Comparison of ENCODE assay signal across 10 mouse cellular contexts in genomic region chr19:34598341-34598740, GRCm38 (mm10). TPM values are rescaled to one million over a fixed set of nuclear protein-coding genes. Genes with fewer than 3 reads are reported as not detected.
DNase-seq lines count a peak whose midpoint lies in the region; TF ChIP-seq lines count a peak whose summit lies in the region.
"Had no signal": no experiment of that assay in that cellular context is flagged by ENCODE, and none has a peak within 500 bp of the region (broad histone marks: within the 10 kb centered on the region; RNA-seq: fewer than 3 reads in every experiment).

No protein-coding gene starts in this region.

- TF ChIP-seq CTCF in left cerebral cortex, adult 2 months (IDR thresholded peaks at IDR 0.05), result no peak

- intact Hi-C loops in left cerebral cortex, postnatal 25 days (cut with DNase I), result no loop called here
- intact Hi-C loops in left cerebral cortex, adult 2 months (cut with DNase I), result no loop called here

- H3K27ac ChIP-seq in left cerebral cortex, adult 2 months, result no peak overlapping the region

- H3K4me3 ChIP-seq in left cerebral cortex, adult 2 months, result no peak overlapping the region

- DNase-seq in adrenal gland, adult 2 months, result peak; percentile 68
- DNase-seq in adrenal gland, postnatal 25 days, result no peak
- DNase-seq in left cerebral cortex, postnatal 25 days (ENCODE audit: low spot score in 2 of 2), result peak; percentile 38 to 51
- DNase-seq in left cerebral cortex, adult 2 months (ENCODE audit: extremely low spot score in 1 of 2, low spot score in 2 of 2), result no peak
- peak; percentile 33 to 59 for DNase-seq in cerebellum, postnatal 36 days
- peak; percentile 45 to 58 for DNase-seq in layer of hippocampus, postnatal 10 days (ENCODE audit: low spot score in 2 of 2)
- DNase-seq in spleen, adult 12 weeks (ENCODE audit: low spot score), result no peak
- no peak for DNase-seq in thymus, postnatal 0 days (ENCODE audit: low spot score)

RNA-seq across cellular contexts. Expression of gene Ifit1bl1, which starts 3.4 kb away (rescaled TPM):
- under 1 TPM; 0.58 to 0.86 TPM for total RNA-seq in adrenal gland, adult 2 months (2021)
- 0.04 and 0.15 TPM in 2 replicates for polyA plus RNA-seq in adrenal gland, adult 2 months (2012; rRNA removed)
- 0.82 TPM in 1 of 2 replicates, not detected in the other for total RNA-seq in adrenal gland, postnatal 25 days (2021)
- 1 to 10 TPM; 1.8 to 2.2 TPM for total RNA-seq in left cerebral cortex, postnatal 25 days (2021)
- total RNA-seq in left cerebral cortex, adult 2 months (2021), result 1 to 10 TPM; 1.9 to 2.4 TPM
- 1 to 10 TPM; 1.1 to 1.4 TPM for total RNA-seq in layer of hippocampus, postnatal 10 days (2021)
- 1.5 and 2.4 TPM in 2 replicates for polyA plus RNA-seq in thymus, postnatal 0 days (2015; fragmentation: Nextera tagmentation; extraction: Ambion mirVana)
- total RNA-seq: common myeloid progenitor, adult 5-6 weeks had no signal
- polyA plus RNA-seq: C2C12 had no signal

RNA-seq across cellular contexts. Expression of gene Ifit3b, which starts 9.4 kb away (rescaled TPM):
- 1 to 10 TPM; 2.4 to 3.4 TPM for total RNA-seq in adrenal gland, adult 2 months (2021)
- 0.44 and 0.78 TPM in 2 replicates for polyA plus RNA-seq in adrenal gland, adult 2 months (2012; rRNA removed)
- total RNA-seq in adrenal gland, postnatal 25 days (2021), result 3.2 and 4.9 TPM in 2 replicates
- 1 to 10 TPM; 1.9 to 2.0 TPM for total RNA-seq in left cerebral cortex, postnatal 25 days (2021)
- 1 to 10 TPM; 1.9 to 2.8 TPM for total RNA-seq in left cerebral cortex, adult 2 months (2021)
- total RNA-seq in layer of hippocampus, postnatal 10 days (2021), result under 1 TPM; 0.27 to 0.48 TPM
- polyA plus RNA-seq in thymus, postnatal 0 days (2015; fragmentation: Nextera tagmentation; extraction: Ambion mirVana), result 6.6 and 7.7 TPM in 2 replicates
- total RNA-seq: common myeloid progenitor, adult 5-6 weeks had no signal
- polyA plus RNA-seq: C2C12 had no signal

RNA-seq across cellular contexts. Expression of gene Ifit3, which starts 15.0 kb away (rescaled TPM):
- 1 to 10 TPM; 5.6 to 9.5 TPM for total RNA-seq in adrenal gland, adult 2 months (2021)
- 0.71 and 0.89 TPM in 2 replicates for polyA plus RNA-seq in adrenal gland, adult 2 months (2012; rRNA removed)
- 7.4 and 10.7 TPM in 2 replicates for total RNA-seq in adrenal gland, postnatal 25 days (2021)
- total RNA-seq in left cerebral cortex, postnatal 25 days (2021), result 1 to 10 TPM; 3.7 to 4.5 TPM
- 1 to 10 TPM; 4.5 to 4.7 TPM for total RNA-seq in left cerebral cortex, adult 2 months (2021)
- 1 to 10 TPM in 1 of 2 experiments, under 1 TPM in 1; 0.66 to 1.3 TPM for total RNA-seq in layer of hippocampus, postnatal 10 days (2021)
- 32.1 and 40.7 TPM in 2 replicates for polyA plus RNA-seq in thymus, postnatal 0 days (2015; fragmentation: Nextera tagmentation; extraction: Ambion mirVana)

RNA-seq across cellular contexts. Expression of gene Ifit1bl2, which starts 42.2 kb away (rescaled TPM):
- total RNA-seq in adrenal gland, adult 2 months (2021), result under 1 TPM; 0.23 to 0.28 TPM
- polyA plus RNA-seq in adrenal gland, adult 2 months (2012; rRNA removed), result 0.02 and 0.03 TPM in 2 replicates
- total RNA-seq in adrenal gland, postnatal 25 days (2021), result 0.24 and 0.48 TPM in 2 replicates
- under 1 TPM; 0.46 to 0.60 TPM for total RNA-seq in left cerebral cortex, postnatal 25 days (2021)
- under 1 TPM; 0.47 to 0.88 TPM for total RNA-seq in left cerebral cortex, adult 2 months (2021)
- under 1 TPM; 0.22 to 0.27 TPM for total RNA-seq in layer of hippocampus, postnatal 10 days (2021)
- polyA plus RNA-seq in thymus, postnatal 0 days (2015; fragmentation: Nextera tagmentation; extraction: Ambion mirVana), result 0.14 and 0.21 TPM in 2 replicates
- total RNA-seq: common myeloid progenitor, adult 5-6 weeks had no signal
- polyA plus RNA-seq: C2C12 had no signal

RNA-seq across cellular contexts. Expression of gene Ifit1, which starts 42.3 kb away (rescaled TPM):
- total RNA-seq in adrenal gland, adult 2 months (2021), result 1 to 10 TPM; 4.3 to 4.8 TPM
- polyA plus RNA-seq in adrenal gland, adult 2 months (2012; rRNA removed), result 2.0 and 2.1 TPM in 2 replicates
- 4.1 and 5.1 TPM in 2 replicates for total RNA-seq in adrenal gland, postnatal 25 days (2021)
- total RNA-seq in left cerebral cortex, postnatal 25 days (2021), result under 1 TPM; 0.69 to 0.73 TPM
- total RNA-seq in left cerebral cortex, adult 2 months (2021), result 1 to 10 TPM in 1 of 2 experiments, under 1 TPM in 1; 0.61 to 1.1 TPM
- total RNA-seq in layer of hippocampus, postnatal 10 days (2021), result under 1 TPM; 0.11 to 0.14 TPM
- 21.5 and 27.1 TPM in 2 replicates for polyA plus RNA-seq in thymus, postnatal 0 days (2015; fragmentation: Nextera tagmentation; extraction: Ambion mirVana)

Comparison
In these comparisons a context has a peak if more than half of its experiments do, and no peak if none do; other contexts are left out.
1. DNase-seq: peak in adrenal gland, adult 2 months (single experiment), left cerebral cortex, postnatal 25 days (2 of 2), cerebellum, postnatal 36 days (2 of 2) and layer of hippocampus, postnatal 10 days (2 of 2); none in adrenal gland, postnatal 25 days (single experiment), left cerebral cortex, adult 2 months (0 of 2), spleen, adult 12 weeks (single experiment) and thymus, postnatal 0 days (single experiment).